Mouse (Mus musculus) cerebellum, adult 8-10 months (tissue): ENCODE results near the gene Slc27a5.

Experiments
- DNase-seq: peaks from one replicate; pipeline ENCODE4 v3.0.0; 2022

Slc27a5 gene

DNA sequence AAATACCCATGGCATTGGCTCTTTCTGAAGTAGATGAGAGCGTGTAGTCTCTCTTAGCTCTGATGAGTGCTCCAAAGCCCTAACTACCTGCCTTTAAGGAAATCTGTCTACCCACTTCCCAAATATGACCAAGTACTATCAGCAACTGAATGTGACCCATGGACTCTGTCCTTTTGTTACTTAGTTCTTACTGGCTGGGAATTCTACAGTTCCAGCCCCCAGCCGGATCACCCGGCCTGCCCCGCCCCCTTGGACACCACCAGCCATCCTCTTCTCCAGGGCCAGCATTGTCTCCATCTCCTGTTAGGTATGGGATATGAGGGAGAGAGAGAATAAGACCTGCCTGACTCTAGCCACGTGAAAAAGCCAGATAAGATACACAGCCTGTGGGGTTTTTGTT lies at the start of gene Slc27a5:
Gene Slc27a5, minus strand, starts transcription at position 140 of the 400 bp plus-strand sequence.
- no peak for DNase-seq

DNA sequence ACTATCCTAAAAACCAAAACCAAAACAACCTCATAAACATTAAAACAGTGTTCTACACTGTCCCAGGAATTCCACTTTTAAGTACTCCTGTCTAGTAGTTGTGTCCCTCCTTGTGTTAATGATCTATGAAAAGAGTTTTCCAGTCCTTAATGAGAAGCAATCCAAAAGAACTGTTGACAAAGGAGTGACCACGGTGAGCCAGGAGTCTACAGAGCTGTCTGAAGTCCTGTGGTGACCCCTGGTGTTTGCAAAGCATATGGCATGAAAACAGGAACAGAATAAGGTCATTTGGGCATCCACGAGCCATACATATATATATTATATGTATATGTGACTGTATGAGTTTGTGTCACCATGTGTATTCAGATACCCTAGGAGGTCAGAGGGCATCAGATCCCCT lies 48.1 kb upstream of the Slc27a5 start:
- DNase-seq = peak; percentile 59

DNA sequence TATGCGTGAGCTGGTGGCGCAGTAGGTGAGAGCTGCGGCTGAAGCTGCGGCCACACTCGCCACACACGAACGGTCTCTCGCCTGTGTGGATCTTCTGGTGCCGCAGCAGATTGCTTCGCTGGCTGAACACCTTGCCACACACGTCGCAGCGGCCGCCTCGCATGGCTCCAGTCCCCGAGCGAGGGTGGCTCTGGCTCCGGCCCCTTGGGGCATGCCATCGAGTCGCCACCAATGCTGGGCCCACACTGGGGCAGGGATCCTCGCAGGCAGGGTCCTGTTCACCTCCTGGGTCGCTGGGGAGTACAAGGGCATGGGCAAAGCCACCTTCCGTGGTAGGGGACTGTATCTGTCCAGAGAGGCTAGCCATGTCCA lies 46.2 kb upstream of the Slc27a5 start:
- DNase-seq = no peak

DNA sequence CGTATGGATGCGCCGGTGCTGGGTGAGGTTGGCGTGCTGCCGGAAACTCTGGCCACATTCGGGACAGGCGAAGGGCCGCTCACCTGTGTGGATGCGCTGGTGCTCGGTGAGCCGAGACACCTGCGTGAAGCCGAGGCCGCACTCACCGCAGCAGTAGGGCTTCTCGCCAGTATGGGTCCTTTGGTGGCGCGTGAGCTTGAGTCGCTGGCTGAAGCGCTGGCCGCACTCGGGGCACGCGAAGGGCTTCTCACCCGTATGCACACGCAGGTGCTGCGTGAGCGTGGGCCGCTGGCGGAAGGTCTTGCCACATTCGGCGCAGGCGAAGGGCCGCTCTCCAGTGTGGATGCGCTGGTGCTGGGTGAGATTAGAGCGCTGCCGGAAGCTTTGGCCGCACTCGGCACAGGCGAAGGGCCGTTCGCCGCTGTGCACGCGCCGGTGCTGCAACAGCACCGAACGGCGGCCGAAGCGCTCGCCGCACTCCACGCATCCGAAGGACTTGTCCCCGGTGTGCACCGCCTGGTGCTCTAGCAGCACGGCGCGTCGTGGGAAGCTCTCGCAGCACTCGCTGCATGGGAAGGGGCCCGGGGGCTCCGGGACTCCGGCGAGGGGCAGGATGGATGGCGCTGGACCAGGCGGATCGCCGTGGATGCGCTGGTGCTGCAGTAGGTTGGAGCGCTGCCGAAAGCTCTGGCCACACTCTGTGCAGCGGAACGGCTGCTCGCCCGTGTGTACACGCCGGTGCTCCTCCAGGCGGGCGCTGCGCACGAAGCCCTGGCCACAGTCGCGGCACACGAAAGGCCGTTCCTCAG lies 45.7 kb upstream of the Slc27a5 start:
- DNase-seq = peak; percentile 81

- no peak for DNase-seq
These were observed 45.1 kb upstream of the Slc27a5 start for GRCm38 (mm10) chr7:13043120-13043444.

- no peak for DNase-seq
These were observed 44.5 kb upstream of the Slc27a5 start for GRCm38 (mm10) chr7:13042511-13042910.

GRCm38 (mm10) chr7:13041256-13041655 lies 43.3 kb upstream of the Slc27a5 start:
- peak; percentile 18 for DNase-seq

DNA sequence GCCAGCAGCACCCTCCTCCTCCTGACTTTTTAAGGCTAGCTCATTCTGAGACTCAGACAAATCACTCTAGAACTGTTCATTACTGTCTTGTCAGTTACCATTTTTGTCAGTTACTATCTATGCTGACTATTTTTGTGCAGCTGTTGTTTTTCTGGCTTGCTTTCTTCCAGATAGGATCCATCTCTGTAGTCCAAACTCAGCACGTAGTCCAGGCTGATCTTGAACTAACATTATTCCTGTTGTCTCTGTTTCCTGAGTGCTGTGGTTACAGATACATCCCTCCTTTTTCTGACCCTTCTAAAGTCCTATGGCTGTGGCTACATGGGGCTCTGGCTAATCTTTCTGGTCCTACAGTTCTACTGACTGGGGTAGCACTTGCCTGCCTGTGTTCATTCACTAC lies 41.2 kb upstream of the Slc27a5 start:
- DNase-seq = no peak

DNA sequence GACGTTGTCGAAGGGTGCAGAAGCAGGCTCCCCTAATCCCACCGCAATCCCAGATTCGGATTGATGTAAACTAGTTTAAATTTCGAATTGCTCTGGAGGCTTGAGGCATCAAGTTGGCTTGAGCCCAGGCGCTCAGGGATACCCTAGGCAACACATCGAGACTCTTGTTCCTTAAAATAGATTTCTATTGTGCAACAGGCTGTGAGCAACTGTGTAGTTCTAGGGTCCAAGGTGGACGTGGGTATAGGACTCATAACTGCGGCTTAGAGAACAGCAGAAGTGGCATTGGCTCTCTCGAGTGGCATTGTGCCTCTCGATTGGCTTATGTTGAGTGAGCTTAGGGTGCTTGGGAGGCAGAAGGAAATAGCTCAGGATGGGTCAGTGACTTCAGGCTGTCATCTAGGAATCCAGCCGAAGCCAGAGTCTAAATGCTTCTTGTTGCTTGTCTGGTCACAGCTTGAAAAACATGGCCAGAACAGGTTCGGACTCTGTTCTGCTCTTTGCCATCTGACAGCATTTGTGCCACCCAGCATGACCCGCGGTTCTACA lies 40.7 kb upstream of the Slc27a5 start:
- no peak for DNase-seq

DNA sequence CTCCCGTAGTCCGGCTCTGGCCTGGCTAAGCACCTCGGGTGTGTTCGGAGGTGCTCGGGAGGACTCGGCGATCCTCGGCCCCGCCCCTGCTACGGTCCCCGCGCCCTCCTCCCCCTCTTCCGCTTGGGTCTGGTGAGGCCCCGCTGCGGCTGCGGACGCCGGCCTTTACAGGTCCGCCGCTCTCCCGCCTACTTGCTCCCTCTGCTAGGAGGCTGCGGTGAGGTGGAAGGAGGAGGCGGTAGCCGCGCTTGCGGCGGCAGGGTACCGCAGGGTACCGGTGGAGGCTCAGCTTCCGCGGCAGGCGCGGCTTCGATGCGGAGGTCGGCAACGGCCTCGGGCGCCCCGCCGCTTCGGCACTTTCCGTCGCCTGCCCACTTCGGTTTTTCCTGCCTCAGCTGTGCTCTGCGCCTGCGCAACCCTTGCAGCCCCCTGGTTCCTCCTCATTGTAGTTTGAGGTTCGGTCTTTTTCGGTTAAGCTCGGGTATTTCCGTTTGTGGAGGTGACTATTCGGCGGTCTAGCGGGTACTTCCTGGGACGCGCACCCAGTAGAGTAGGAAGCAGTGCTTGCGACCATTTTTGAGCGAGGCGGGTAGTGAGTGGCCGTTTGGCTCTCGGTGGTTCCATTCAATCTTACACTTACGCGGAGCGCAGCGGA lies 40.0 kb upstream of the Slc27a5 start, which contains the start of gene Ube2m:
Gene Ube2m, minus strand, starts transcription at position 375 of the 655 bp plus-strand sequence.
- peak; percentile 99 for DNase-seq

- DNase-seq = peak; percentile 56
These were observed 39.4 kb upstream of the Slc27a5 start for GRCm38 (mm10) chr7:13037366-13037765.

- no peak for DNase-seq
These were observed 38.8 kb upstream of the Slc27a5 start for GRCm38 (mm10) chr7:13036806-13037205.

GRCm38 (mm10) chr7:13035211-13035855 lies 37.3 kb upstream of the Slc27a5 start:
- peak; percentile 57 for DNase-seq

DNA sequence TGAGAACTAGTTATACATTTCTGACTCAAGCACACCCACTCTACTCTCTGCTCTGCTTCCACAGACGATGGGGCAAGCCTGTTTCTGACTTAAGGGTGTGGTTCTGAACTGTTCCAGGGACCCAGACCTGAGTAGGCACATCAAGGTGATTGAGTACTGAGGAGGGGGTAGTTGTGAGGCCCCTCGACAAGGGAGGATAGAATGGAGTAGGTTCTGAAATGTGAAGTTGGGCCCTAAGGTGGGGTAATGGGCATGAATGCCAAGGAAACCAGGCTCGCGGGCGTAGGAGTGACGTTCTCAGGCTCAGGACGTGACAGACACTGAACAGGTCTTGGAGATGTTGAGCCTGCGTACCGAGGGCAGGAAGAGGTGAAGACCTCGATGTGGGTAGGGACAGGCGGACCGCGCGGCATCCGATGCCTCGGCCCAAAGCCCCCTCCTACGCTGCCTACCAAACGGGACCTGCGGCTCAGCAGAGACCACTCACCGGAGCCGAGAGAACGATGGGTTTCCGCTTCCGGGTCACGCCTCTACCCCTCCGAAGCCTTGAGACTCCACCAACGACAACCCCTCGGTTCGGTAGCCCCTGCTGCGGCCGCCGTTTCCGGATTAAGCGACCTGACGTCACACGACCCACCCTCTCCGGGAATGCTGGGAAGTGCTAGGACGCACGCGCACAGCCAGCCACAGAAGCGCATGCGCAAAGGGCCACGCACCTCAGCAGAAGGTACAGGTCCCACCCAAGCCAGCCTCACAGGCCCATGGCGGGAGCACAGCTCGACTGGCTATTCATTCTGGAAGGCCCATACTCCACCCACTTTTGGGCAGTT lies 36.4 kb upstream of the Slc27a5 start, which contains the start of gene Chmp2a:
Gene Chmp2a, minus strand, starts transcription at position 660 of the 830 bp plus-strand sequence.
- peak; percentile 97 for DNase-seq

DNA sequence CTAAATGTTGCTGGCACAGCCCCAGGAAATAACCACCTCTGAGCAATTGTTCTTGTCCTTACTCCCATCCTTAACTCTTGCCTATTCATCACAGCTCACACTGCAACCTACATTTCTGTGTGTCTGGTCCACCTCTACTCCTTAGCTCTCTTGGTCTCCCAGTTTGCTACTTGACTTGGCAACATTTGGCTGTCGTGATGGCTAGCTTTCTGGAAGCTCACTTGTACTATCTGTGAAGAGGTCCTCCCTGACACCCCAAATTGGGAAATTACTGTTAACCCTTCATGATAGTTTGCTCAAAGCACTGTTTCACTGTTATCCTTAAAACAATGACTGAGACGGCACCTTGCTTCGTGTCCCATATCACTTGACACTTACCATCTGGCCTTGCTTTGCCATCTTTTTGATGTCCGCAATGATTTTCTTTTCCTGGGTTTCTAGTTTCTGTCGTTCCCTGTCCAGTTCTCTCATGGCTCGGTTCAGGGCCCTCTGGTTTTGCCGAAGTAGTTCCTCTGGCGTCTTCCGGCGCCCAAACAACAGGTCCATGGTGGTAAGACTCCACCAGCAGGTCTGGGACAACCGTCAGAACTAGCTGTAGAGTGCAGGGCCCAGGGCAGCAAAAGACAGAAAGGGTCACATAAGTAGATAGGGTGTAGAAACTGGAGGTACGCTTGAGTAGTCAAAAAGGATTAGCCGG lies 35.6 kb upstream of the Slc27a5 start:
- DNase-seq = peak; percentile 28

DNA sequence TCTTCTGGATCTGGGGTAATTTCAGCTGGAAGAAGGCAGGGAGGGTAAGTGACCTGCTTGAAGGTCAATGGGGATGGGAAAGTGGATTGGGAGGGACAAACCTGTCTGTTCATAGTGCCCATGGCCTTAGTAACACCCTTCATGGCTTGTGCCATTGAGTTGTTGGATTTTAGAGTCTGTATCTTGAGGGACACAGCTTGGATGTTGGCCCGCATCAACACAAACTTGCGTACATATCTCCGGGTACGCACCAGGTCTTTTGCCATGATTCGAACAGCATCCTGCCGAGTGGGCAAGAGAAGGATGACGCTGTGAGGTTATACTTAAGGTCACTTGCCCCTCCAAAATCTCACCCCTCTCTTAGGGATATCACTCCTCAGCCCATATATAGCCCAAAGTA lies 34.5 kb upstream of the Slc27a5 start:
- DNase-seq = no peak

- no peak for DNase-seq
These were observed 34.0 kb upstream of the Slc27a5 start for GRCm38 (mm10) chr7:13031983-13032382.

- no peak for DNase-seq
These were observed 33.1 kb upstream of the Slc27a5 start for GRCm38 (mm10) chr7:13031069-13031468.

DNA sequence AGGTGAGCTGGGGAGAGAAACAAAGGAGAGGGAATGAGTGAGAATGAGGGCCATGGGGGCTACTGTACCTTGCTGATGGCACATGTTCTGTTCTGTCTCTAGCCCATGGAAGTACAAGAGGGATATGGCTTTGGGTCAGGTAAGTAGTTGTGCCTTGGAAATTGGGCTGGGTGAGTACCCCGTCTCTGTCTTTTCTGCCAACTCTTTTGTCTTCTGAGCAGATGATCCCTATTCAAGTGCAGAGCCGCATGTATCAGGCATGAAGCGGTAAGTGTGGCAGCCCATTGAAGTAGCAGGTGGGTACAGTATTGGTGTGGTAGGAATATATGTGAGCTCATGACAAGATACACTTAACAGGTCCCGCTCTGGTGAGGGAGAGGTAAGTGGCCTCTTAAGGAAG lies 31.0 kb upstream of the Slc27a5 start:
- no peak for DNase-seq

GRCm38 (mm10) chr7:13025511-13026112 lies 27.6 kb upstream of the Slc27a5 start:
- no peak for DNase-seq

GRCm38 (mm10) chr7:13024805-13025204 lies 26.8 kb upstream of the Slc27a5 start:
- peak; percentile 82 for DNase-seq
